In the genomic region with DNA sequence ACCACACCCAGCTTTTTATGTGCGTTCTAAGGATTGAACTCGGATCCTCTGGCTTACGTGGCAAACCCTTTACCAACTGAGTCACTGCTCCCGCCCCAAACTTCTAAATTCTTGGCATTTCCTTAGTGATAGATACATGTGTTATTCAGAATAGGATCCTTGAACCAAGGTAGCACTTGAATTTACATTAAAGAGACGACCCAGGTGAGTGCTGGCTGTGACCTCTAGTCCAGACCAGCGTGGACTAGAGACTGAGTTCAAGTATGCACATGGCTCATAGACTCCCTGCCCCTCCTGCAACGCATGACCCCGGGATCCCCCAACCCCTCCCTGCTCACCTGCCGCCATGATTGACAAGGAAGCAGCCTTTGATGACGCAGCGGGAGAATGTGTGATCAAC, we compare ENCODE assay signal across 24 mouse cellular contexts. TPM values are rescaled to one million over a fixed set of nuclear protein-coding genes. Genes with fewer than 3 reads are reported as not detected.
DNase-seq lines count a peak whose midpoint lies in the region; ATAC-seq lines count a peak whose summit lies in the region.
"Had no signal": no experiment of that assay in that cellular context is flagged by ENCODE, and none has a peak within 500 bp of the region (broad histone marks: within the 10 kb centered on the region; RNA-seq: fewer than 3 reads in every experiment).

No protein-coding gene starts in this region.

- no peak for ATAC-seq in hindbrain, embryonic 14.5 days (ENCODE audit: low FRiP score)
- ATAC-seq: activated CD4-positive, CD25-positive, alpha-beta regulatory T cell, adult 4 months; CD4-positive, CD25-positive, alpha-beta regulatory T cell, adult 4 months; Patski had no signal

- H3K27me3 ChIP-seq in hindbrain, embryonic 14.5 days (ENCODE audit: control insufficient read depth, insufficient read depth, low read length) = no peaks in the 10 kb centered on the region

- no peak overlapping the region for H3K4me3 ChIP-seq in hindbrain, embryonic 14.5 days (replicated peaks; ENCODE audit: low read length)

- WGBS in hindbrain, embryonic 14.5 days = 88% methylated on average over 11 of the region's 11 CpGs

- no peaks in the 10 kb centered on the region for H3K4me1 ChIP-seq in hindbrain, embryonic 14.5 days (replicated peaks; ENCODE audit: control insufficient read depth, insufficient read depth, low read length)

- H3K9me3 ChIP-seq in hindbrain, embryonic 14.5 days (ENCODE audit: control insufficient read depth, low read length) = no peaks in the 10 kb centered on the region

- no peaks in the 10 kb centered on the region for H3K36me3 ChIP-seq in hindbrain, embryonic 14.5 days (replicated peaks; ENCODE audit: control insufficient read depth, insufficient read depth)
- H3K36me3 ChIP-seq: G1E had no signal

- no peak overlapping the region for H3K27ac ChIP-seq in hindbrain, embryonic 14.5 days

- H3K9ac ChIP-seq in hindbrain, embryonic 14.5 days = no peak overlapping the region

- no peak overlapping the region for H3K4me2 ChIP-seq in hindbrain, embryonic 14.5 days (replicated peaks)

- peak; percentile 72 for DNase-seq in ES-CJ7 (ENCODE audit: low read depth, low spot score)
- DNase-seq in R1 (ENCODE audit: low read depth, low spot score) = peak; percentile 71
- DNase-seq in ZHBTc4 (ENCODE audit: low read depth, low spot score) = peak; percentile 75
- DNase-seq in hindbrain, embryonic 14.5 days (ENCODE audit: low spot score) = no peak
- no peak for DNase-seq in spleen, postnatal 4 days (ENCODE audit: low spot score in 2 of 2)
- no peak for DNase-seq in MN1 (ENCODE audit: low spot score)
- DNase-seq: adrenal gland, adult 2 months; adrenal gland, adult 8-10 months; adrenal gland, postnatal 10 days; adrenal gland, postnatal 14 days; adrenal gland, postnatal 25 days; adrenal gland, postnatal 36 days; B cell, adult 2 months; cerebellum, adult 11 months; cerebellum, adult 11-12 months; cerebellum, adult 18-20 months; cerebellum, adult 2 months; cerebellum, adult 8-10 months; cerebellum, adult 9-10 months; cerebellum, adult 9-11 months had no signal

RNA-seq across cellular contexts. Expression of gene Baiap2l1, which starts 48.3 kb away (rescaled TPM):
- 1.8 and 2.1 TPM in 2 replicates for polyA plus RNA-seq in hindbrain, embryonic 14.5 days (2014; fragmentation: Nextera tagmentation; extraction: Ambion mirVana)
- polyA plus RNA-seq: G1E had no signal

Comparison
In these comparisons a context has a peak if more than half of its experiments do, and no peak if none do; other contexts are left out.
1. DNase-seq: peak in ES-CJ7 (single experiment), R1 (single experiment) and ZHBTc4 (single experiment); none in hindbrain, embryonic 14.5 days (single experiment), spleen, postnatal 4 days (0 of 2) and MN1 (single experiment).